Mouse (Mus musculus) heart, adult 2 months (tissue): Measurements from ENCODE around the gene Fbxw10. TPM values are rescaled to one million over a fixed set of nuclear protein-coding genes. Genes with fewer than 3 reads are reported as not detected.
A peak's percentile ranks its signal among the peaks of the same experiment; 100 is the strongest.

Experiments
- DNase-seq, 2 experiments: peaks; one replicate each; pipeline ENCODE4 v3.0.0; 2021
- H3K27ac ChIP-seq: fragments of 200-600 bp; 2 replicates; pipeline ENCODE4 v1.8.1; 2022
- H3K27me3 ChIP-seq: fragments of 200-500 bp; 2 replicates; pipeline ENCODE4 v1.6.1; 2012; ENCODE audit warnings: mild to moderate bottlenecking, low read length, inconsistent platforms, mixed read lengths; ENCODE audit not compliant: control insufficient read depth, insufficient read depth
- H3K36me3 ChIP-seq: fragments of 200-500 bp; 2 replicates; pipeline ENCODE4 v1.6.1; 2012; ENCODE audit warnings: low read length, inconsistent platforms; ENCODE audit not compliant: control insufficient read depth, insufficient read depth
- H3K4me1 ChIP-seq: fragments of 200-500 bp; 2 replicates; pipeline ENCODE4 v1.6.1; 2011; ENCODE audit warnings: low read length; ENCODE audit not compliant: control insufficient read depth, insufficient read depth
- H3K4me3 ChIP-seq: fragments of 200-600 bp; 2 replicates; pipeline ENCODE4 v1.8.1; 2022
- H3K79me2 ChIP-seq: fragments of 200-500 bp; replicated peaks from 2 replicates; pipeline ENCODE4 v1.6.1; 2012; ENCODE audit warnings: mild to moderate bottlenecking, inconsistent platforms, low read length, moderate library complexity, mixed read lengths; ENCODE audit not compliant: control insufficient read depth, insufficient read depth
- H3K9ac ChIP-seq: fragments of 200-500 bp; 2 replicates; pipeline ENCODE4 v1.6.1; 2012; ENCODE audit warnings: low read depth, mild to moderate bottlenecking, control low read depth, inconsistent platforms, low read length, mixed read lengths
- CTCF ChIP-seq: fragments of 200-600 bp; IDR thresholded peaks from 2 replicates; pipeline ENCODE4 v1.8.1; 2022; ENCODE audit warnings: antibody characterized with exemption, mild to moderate bottlenecking, moderate library complexity
- EP300 ChIP-seq: fragments of 200-500 bp; IDR thresholded peaks from 2 replicates; pipeline ENCODE4 v1.6.1; 2011; ENCODE audit warnings: low read depth, low read length, control low read depth; ENCODE audit not compliant: insufficient read depth
- POLR2A ChIP-seq: fragments of 200-500 bp; IDR thresholded peaks from 2 replicates; pipeline ENCODE4 v1.6.1; 2011; ENCODE audit warnings: mild to moderate bottlenecking, low read depth, low read length, control low read depth; ENCODE audit not compliant: insufficient read depth
- WGBS: fragments of 180-500 bp; shearing (Covaris S2); methylation state at CpG from one replicate; pipeline ENCODE4 v1.1.7; 2018; 5-methylcytosine and 5-hydroxymethylcytosine counted together
- intact Hi-C: fragments of 180-260 bp; cut with DNase I; formaldehyde crosslinking; loops from one replicate; pipeline ENCODE4 v1.15.1; 2025
- long read RNA-seq: library from polyadenylated mRNA; stranded (forward); transcript quantifications from one replicate; pipeline ENCODE4 v2.0.0, GENCODE M21; 2021
- polyA plus RNA-seq: library from polyadenylated mRNA; depleted of rRNA; stranded (reverse); fragments of >200 nt; gene quantifications from 2 replicates; pipeline ENCODE4 v1.2.3, GENCODE M21; 2012; rRNA removed
- total RNA-seq, 2 experiments: library from RNA; stranded (reverse); gene quantifications; 2 replicates each; pipeline ENCODE4 v1.2.3; 2021

Gene Fbxw10
- total RNA-seq (under 1 TPM; 0.16 to 0.34 TPM), polyA plus RNA-seq (0.29 and 0.70 TPM in 2 replicates)
- long read RNA-seq, result 0 reads

- TF ChIP-seq POLR2A, result no peak
- no peak for TF ChIP-seq CTCF
- no peak for TF ChIP-seq EP300
- WGBS, result 37% methylated on average over 12 of the region's 12 CpGs
- DNase-seq, result peak in 1 of 2 experiments; percentile 17
- no peaks in the 10 kb centered on the region for H3K27me3 ChIP-seq
- H3K36me3 ChIP-seq, result no peaks in the 10 kb centered on the region
- intact Hi-C loops, result no loop called here
- peak within 1 kb of the TSS; percentile 32 for H3K4me3 ChIP-seq
- H3K9ac ChIP-seq, result peak within 1 kb of the TSS; percentile 56
- no peaks in the 10 kb centered on the region; the same call in 1 of the 2 replicates for H3K4me1 ChIP-seq
- H3K27ac ChIP-seq, result peak within 1 kb of the TSS; percentile 62
- H3K79me2 ChIP-seq, result no peaks in the 10 kb centered on the region
These were observed at the start of gene Fbxw10 for GRCm38 (mm10) chr11:62846961-62847654. Gene Fbxw10 (plus strand): TSS chr11:62847069.

GRCm38 (mm10) chr11:62804119-62804518 is 42.8 kb upstream of the Fbxw10 start:
- no peaks in the 10 kb centered on the region for H3K27me3 ChIP-seq
- H3K4me3 ChIP-seq, result no peak overlapping the region
- TF ChIP-seq EP300 (no peak), CTCF (no peak), POLR2A (no peak)
- no peak overlapping the region for H3K9ac ChIP-seq
- no peak overlapping the region for H3K27ac ChIP-seq
- intact Hi-C loops, result no loop called here
- no peaks in the 10 kb centered on the region for H3K36me3 ChIP-seq
- 56% methylated on average over 13 of the region's 13 CpGs for WGBS
- no peaks in the 10 kb centered on the region for H3K79me2 ChIP-seq
- DNase-seq, result no peak
- no peaks in the 10 kb centered on the region for H3K4me1 ChIP-seq

- Histone ChIP-seq H3K79me2 (no peaks in the 10 kb centered on the region), H3K27me3 (no peaks in the 10 kb centered on the region), H3K4me3 (no peak overlapping the region), H3K27ac (no peak overlapping the region), H3K36me3 (no peaks in the 10 kb centered on the region), H3K4me1 (no peaks in the 10 kb centered on the region), H3K9ac (no peak overlapping the region)
- intact Hi-C loops, result loop anchor here (2.0 kb wide), 1 partner anchor 51 kb away; no protein-coding TSS in a partner anchor
- 78% methylated on average over 2 of the region's 2 CpGs for WGBS
- no peak for DNase-seq
- TF ChIP-seq POLR2A (no peak), CTCF (no peak), EP300 (no peak)
These were observed 38.9 kb upstream of the Fbxw10 start for GRCm38 (mm10) chr11:62807965-62808364.

- TF ChIP-seq EP300, result no peak
- peak; percentile 78 for TF ChIP-seq CTCF
- no peak for TF ChIP-seq POLR2A
- Histone ChIP-seq H3K36me3 (no peaks in the 10 kb centered on the region), H3K27me3 (no peaks in the 10 kb centered on the region), H3K27ac (no peak overlapping the region), H3K4me3 (no peak overlapping the region), H3K79me2 (no peaks in the 10 kb centered on the region), H3K4me1 (no peaks in the 10 kb centered on the region), H3K9ac (no peak overlapping the region)
- WGBS, result 66% methylated on average over 4 of the region's 4 CpGs
- intact Hi-C loops, result loop anchor here (2.0 kb wide), 1 partner anchor 52 kb away; no protein-coding TSS in a partner anchor
- DNase-seq, result no peak
These were observed 37.7 kb upstream of the Fbxw10 start for GRCm38 (mm10) chr11:62809201-62809600.

- Histone ChIP-seq H3K27ac (no peak overlapping the region), H3K27me3 (no peaks in the 10 kb centered on the region), H3K9ac (no peak overlapping the region), H3K79me2 (no peaks in the 10 kb centered on the region), H3K4me3 (no peak overlapping the region), H3K36me3 (no peaks in the 10 kb centered on the region), H3K4me1 (no peaks in the 10 kb centered on the region)
- TF ChIP-seq POLR2A (no peak), CTCF (no peak), EP300 (no peak)
- no peak for DNase-seq
- intact Hi-C loops, result no loop called here
- 87% methylated on average over 6 of the region's 6 CpGs for WGBS
These were observed 34.6 kb upstream of the Fbxw10 start for GRCm38 (mm10) chr11:62812268-62812667.

DNA sequence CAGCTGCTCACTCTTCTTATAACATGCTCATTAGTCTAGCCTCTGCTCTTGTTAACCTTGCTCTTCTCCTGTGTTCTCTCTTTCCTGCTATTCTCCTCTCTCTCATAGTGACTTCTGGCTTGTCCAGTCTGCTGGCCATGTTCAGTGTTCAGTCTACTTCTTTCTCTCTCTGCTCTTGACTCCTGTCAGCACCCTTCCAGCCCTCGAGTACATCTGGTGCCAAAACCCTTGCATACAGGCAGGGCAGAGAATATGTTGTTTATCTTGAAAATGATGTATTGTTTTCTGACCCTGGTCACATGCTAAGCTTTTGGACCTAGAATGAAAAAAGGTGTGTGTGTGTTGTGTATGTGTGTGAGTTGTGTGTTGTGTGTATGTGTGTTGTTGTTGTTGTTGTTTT is 33.4 kb upstream of the Fbxw10 start:
- no peak for TF ChIP-seq EP300
- TF ChIP-seq POLR2A, result no peak
- no peak for TF ChIP-seq CTCF
- no peaks in the 10 kb centered on the region for H3K27me3 ChIP-seq
- no peaks in the 10 kb centered on the region for H3K4me1 ChIP-seq
- WGBS, result 23% methylated on average over 1 of the region's 1 CpGs
- H3K79me2 ChIP-seq, result no peaks in the 10 kb centered on the region
- H3K9ac ChIP-seq, result no peak overlapping the region
- intact Hi-C loops, result no loop called here
- H3K27ac ChIP-seq, result no peak overlapping the region
- H3K36me3 ChIP-seq, result no peaks in the 10 kb centered on the region
- no peak for DNase-seq
- no peak overlapping the region for H3K4me3 ChIP-seq
